Mouse (Mus musculus): ENCODE results near the gene Lrp5. TPM values are rescaled to one million over a fixed set of nuclear protein-coding genes. Genes with fewer than 3 reads are reported as not detected.
A peak's percentile ranks its signal among the peaks of the same experiment; 100 is the strongest.
"Not testable (repeated sequence)": the region's sequence is repeated elsewhere in the genome, so short reads cannot be mapped to it uniquely, and the experiment has no call there.

Lrp5 gene
- polyA plus RNA-seq, 1 experiment: 10.7 TPM

- DNase-seq (ENCODE audit: low read depth): no peak
- no peak for TF ChIP-seq POLR2A (IDR thresholded peaks at IDR 0.05; ENCODE audit: borderline replicate concordance, extremely low read depth, insufficient read depth, insufficient read length, poor library complexity, severe bottlenecking)
- TF ChIP-seq CTCF (IDR thresholded peaks at IDR 0.05; ENCODE audit: borderline replicate concordance, extremely low read depth, insufficient read depth, insufficient read length): peak; percentile 30; the same call in 1 of the 2 replicates
These were observed 13.2 kb downstream of the Lrp5 start for GRCm38 (mm10) chr19:3673149-3673548.

GRCm38 (mm10) chr19:3669100-3669499, 17.3 kb downstream of the Lrp5 start:
- TF ChIP-seq POLR2A (IDR thresholded peaks at IDR 0.05; ENCODE audit: borderline replicate concordance, extremely low read depth, insufficient read depth, insufficient read length, poor library complexity, severe bottlenecking) (no peak), CTCF (IDR thresholded peaks at IDR 0.05; ENCODE audit: borderline replicate concordance, extremely low read depth, insufficient read depth, insufficient read length) (no peak)
- peak; percentile 40 for DNase-seq (ENCODE audit: low read depth)

GRCm38 (mm10) chr19:3668551-3668950, 17.8 kb downstream of the Lrp5 start:
- no peak for DNase-seq (ENCODE audit: low read depth)
- TF ChIP-seq POLR2A (IDR thresholded peaks at IDR 0.05; ENCODE audit: borderline replicate concordance, extremely low read depth, insufficient read depth, insufficient read length, poor library complexity, severe bottlenecking): no peak
- no peak for TF ChIP-seq CTCF (IDR thresholded peaks at IDR 0.05; ENCODE audit: borderline replicate concordance, extremely low read depth, insufficient read depth, insufficient read length)

DNA sequence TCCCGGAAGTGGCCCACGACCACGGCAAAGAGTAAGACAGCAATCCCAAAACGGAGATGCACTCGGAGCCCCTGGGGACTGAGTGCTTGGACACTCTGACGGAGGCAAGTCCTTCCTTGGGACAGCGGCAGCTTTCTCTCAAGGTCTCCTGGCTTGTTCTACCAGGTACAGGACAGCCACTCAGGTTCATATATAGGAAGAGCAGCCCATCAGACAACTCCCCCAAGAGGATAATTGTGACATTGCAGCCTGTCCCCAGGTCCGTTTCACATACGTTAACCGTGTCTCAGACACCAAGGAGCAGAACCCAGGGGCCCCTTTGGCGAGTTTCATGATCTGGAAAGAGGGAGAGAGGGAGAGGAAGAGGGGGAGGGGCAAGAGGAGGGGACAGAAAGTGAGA, 18.4 kb downstream of the Lrp5 start:
- no peak for DNase-seq (ENCODE audit: low read depth)
- no peak for TF ChIP-seq CTCF (IDR thresholded peaks at IDR 0.05; ENCODE audit: borderline replicate concordance, extremely low read depth, insufficient read depth, insufficient read length)
- TF ChIP-seq POLR2A (IDR thresholded peaks at IDR 0.05; ENCODE audit: borderline replicate concordance, extremely low read depth, insufficient read depth, insufficient read length, poor library complexity, severe bottlenecking): no peak

DNA sequence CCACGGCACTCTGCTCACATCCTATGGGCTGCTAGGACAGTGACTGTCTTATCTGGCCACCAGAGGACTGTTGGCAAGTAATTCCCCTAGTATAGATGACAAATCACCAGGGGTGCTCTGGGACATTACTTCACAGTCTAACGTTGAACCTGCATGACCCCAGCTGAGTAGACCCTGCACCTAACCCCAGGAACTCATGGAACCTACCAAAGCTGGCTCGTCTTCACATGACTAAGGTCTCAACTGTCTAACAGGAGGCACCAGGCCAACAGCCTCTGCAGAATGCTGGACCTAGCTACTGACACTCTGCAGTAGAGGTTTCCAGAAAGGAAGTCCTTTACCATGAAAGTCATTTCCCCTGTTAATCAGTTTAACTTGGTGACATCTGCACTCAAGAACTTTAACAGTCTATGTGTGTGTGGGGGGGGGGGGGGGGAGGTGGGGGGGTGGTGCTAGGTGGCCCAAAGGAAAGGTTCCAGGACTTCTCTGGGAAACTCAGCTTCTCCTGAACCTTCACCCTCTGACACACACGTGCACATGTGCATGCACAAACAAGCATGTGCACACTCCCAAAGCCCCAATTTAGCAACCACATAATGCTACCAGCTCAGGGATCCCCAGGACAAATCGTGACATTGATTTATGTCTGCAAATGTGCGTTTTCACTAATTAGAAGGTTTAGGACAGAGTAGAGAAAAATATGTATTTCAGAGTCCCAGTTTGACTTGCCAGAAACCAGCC, 19.0 kb downstream of the Lrp5 start:
- TF ChIP-seq CTCF (IDR thresholded peaks at IDR 0.05; ENCODE audit: borderline replicate concordance, extremely low read depth, insufficient read depth, insufficient read length) (no peak), POLR2A (IDR thresholded peaks at IDR 0.05; ENCODE audit: borderline replicate concordance, extremely low read depth, insufficient read depth, insufficient read length, poor library complexity, severe bottlenecking) (no peak)
- DNase-seq (ENCODE audit: low read depth): no peak

DNA sequence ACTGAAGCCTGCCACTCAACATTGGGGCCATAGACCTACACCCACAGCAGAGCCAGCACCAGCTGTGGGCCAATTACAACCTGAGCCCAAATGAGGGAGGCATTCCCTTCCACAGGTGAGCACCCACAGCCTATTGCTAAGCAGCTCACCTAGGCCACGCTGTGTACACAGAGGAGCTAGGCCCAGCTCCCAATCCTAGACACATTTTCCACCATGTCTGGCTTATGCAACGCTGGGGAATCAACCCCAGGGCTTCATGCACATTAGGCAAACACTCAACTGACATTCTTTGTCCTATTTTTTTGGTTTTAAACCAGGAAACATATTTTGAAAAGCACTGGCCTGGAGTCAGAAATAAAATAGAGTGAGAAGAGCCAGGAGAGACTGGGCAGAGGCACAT, 19.7 kb downstream of the Lrp5 start:
- no peak for DNase-seq (ENCODE audit: low read depth)
- TF ChIP-seq CTCF (IDR thresholded peaks at IDR 0.05; ENCODE audit: borderline replicate concordance, extremely low read depth, insufficient read depth, insufficient read length): no peak
- TF ChIP-seq POLR2A (IDR thresholded peaks at IDR 0.05; ENCODE audit: borderline replicate concordance, extremely low read depth, insufficient read depth, insufficient read length, poor library complexity, severe bottlenecking): no peak

DNA sequence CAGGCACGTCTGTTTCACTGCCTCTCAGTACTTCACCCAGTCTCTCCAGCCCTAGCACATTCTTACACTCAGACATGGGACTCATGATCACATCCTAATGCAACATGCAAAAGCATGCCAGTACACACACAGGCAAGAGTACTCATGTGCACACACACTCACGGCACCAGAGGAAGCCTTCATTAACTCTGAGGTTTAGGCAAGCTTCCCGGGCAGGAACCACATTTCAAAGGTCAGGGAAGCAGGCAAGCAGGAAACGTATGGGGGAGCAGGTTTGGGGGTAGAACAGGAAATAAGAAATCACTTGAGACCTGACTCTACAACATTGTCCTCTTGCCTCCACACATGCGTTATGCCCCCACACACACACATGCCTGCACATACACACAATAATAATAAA, 20.9 kb downstream of the Lrp5 start:
- TF ChIP-seq CTCF (IDR thresholded peaks at IDR 0.05; ENCODE audit: borderline replicate concordance, extremely low read depth, insufficient read depth, insufficient read length): no peak
- no peak for TF ChIP-seq POLR2A (IDR thresholded peaks at IDR 0.05; ENCODE audit: borderline replicate concordance, extremely low read depth, insufficient read depth, insufficient read length, poor library complexity, severe bottlenecking)
- DNase-seq (ENCODE audit: low read depth): no peak

DNA sequence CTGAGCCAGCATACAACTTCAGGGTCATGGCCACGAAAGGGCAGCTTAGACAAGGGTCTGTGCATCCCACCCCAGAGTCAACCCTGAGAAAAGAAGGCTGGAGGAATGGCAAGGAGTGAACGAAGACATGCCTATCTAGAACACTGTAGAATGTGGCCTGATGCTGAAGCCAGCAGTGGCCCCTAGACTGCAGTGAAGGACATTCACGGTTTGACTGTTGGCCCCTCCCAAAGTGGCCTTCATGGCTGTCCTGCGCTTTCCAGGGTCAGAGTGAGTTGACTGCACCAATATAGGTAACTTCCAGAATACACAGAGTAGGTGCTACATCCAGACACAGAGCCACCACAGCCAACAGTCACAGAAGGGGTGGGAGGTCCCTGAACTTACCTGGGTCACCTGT, 28.4 kb downstream of the Lrp5 start:
- DNase-seq (ENCODE audit: low read depth): no peak
- no peak for TF ChIP-seq POLR2A (IDR thresholded peaks at IDR 0.05; ENCODE audit: borderline replicate concordance, extremely low read depth, insufficient read depth, insufficient read length, poor library complexity, severe bottlenecking)
- no peak for TF ChIP-seq CTCF (IDR thresholded peaks at IDR 0.05; ENCODE audit: borderline replicate concordance, extremely low read depth, insufficient read depth, insufficient read length)

DNA sequence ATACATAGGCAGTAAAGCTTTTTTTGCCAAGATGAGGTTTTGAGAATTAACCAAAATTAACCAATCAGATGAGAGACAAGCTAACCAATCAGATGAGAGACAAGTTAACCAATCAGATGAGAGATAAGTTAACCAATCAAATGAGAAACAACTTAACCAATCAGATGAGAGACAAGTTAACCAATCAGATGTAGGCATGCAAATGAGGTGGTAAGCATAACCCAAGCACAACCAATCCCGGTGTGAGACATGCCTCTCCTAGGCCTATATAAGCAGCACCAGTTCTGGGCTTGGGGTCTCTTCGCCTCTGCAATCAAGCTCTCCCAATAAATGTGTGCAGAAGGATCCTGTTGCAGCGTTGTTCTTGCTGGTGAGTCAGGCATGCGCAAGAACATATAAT, 29.3 kb downstream of the Lrp5 start:
- DNase-seq (ENCODE audit: low read depth): not testable (repeated sequence)

DNA sequence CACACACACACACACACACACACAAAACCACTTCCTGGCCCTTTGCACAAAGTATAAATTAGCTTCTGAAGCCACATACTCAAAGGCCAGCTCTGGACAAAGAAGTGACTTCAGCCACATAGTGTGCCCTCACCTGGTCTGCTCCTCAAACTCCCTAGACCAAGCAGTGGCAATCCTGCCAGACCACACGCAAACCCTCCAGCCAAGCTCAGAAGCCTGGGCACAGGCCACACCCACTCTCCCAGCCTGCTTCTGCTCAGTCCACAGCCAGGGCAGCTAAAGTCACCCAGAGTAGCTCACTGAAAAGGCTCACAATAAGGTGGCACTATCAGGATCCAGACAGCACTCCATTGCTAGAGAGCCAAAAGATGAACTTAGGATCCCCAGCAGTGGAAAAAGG, 30.2 kb downstream of the Lrp5 start:
- TF ChIP-seq CTCF (IDR thresholded peaks at IDR 0.05; ENCODE audit: borderline replicate concordance, extremely low read depth, insufficient read depth, insufficient read length) (no peak), POLR2A (IDR thresholded peaks at IDR 0.05; ENCODE audit: borderline replicate concordance, extremely low read depth, insufficient read depth, insufficient read length, poor library complexity, severe bottlenecking) (no peak)
- DNase-seq (ENCODE audit: low read depth): no peak

DNA sequence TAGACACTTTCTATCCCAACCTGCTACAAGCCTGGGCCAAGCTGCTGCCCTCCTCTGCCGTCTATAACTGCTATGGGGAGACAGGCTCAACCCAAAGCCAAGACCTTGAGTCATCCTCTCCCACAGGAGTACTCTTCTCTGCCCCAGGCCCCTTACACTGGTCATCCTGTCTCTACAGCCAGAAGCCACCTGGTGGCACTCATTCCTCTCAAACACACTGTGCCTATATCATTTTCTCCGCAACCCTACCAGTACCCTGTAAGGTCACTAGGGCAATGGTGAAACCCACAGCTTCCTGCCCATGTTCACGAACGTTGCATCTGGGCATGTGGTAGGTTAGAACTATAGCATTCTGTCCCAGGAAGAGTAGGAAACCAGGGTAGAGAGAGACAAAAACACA, 31.4 kb downstream of the Lrp5 start:
- DNase-seq (ENCODE audit: low read depth): no peak
- TF ChIP-seq POLR2A (IDR thresholded peaks at IDR 0.05; ENCODE audit: borderline replicate concordance, extremely low read depth, insufficient read depth, insufficient read length, poor library complexity, severe bottlenecking) (no peak), CTCF (IDR thresholded peaks at IDR 0.05; ENCODE audit: borderline replicate concordance, extremely low read depth, insufficient read depth, insufficient read length) (no peak)

GRCm38 (mm10) chr19:3654058-3654457, 32.3 kb downstream of the Lrp5 start:
- no peak for DNase-seq (ENCODE audit: low read depth)
- TF ChIP-seq CTCF (IDR thresholded peaks at IDR 0.05; ENCODE audit: borderline replicate concordance, extremely low read depth, insufficient read depth, insufficient read length) (no peak), POLR2A (IDR thresholded peaks at IDR 0.05; ENCODE audit: borderline replicate concordance, extremely low read depth, insufficient read depth, insufficient read length, poor library complexity, severe bottlenecking) (no peak)

All from brain, embryonic 14.5 days (tissue).